Mouse (Mus musculus): ENCODE measurements at regions not wholly inside any gene's neighbourhood (a gene's known extent, or its start where the extent isn't known, plus 50 kb on each side); places are given as distances from the start of the nearest gene placed in this dataset.

DNA sequence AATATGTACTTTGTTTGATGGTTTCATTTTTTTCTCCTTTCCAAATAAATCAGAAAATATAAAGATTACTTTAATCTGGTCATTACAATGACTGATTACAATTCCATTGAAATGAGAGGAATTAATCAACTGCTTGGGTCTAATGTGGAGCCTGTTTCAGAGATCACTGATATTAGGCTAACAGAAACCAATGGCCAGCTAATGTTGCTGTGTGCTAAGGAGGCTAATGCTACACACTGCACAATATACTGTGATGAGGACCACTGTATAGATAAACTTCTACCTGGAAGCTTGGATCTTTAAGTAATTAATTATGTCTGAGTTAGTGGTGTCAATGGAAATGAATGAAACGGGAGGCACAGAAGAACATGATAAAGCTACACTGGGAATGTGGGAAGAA, 284.6 kb upstream of the Dab2 start:
- DNase-seq (ENCODE audit: low read depth, low spot score): no peak

DNA sequence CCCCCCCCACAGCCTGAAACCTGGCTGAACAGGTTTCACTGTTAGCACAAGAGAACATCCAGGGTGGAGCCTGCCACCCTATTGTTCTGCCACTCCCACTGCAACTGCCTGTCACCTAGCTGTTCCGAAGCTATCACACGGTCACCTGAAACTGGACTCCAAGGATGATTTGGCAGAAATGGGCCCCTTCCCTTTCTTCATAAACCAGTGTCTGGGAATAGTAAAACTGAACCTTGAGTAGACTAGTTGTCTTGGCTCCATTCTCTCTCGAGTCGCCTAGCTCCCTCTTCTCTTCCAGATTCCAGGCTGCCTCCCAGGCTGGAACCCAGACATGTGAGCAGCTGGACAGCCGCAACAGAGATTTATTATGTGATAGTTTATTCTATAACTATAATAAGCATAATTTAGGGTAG, 282.9 kb upstream of the Dab2 start:
- no peak for DNase-seq (ENCODE audit: low read depth, low spot score)

DNA sequence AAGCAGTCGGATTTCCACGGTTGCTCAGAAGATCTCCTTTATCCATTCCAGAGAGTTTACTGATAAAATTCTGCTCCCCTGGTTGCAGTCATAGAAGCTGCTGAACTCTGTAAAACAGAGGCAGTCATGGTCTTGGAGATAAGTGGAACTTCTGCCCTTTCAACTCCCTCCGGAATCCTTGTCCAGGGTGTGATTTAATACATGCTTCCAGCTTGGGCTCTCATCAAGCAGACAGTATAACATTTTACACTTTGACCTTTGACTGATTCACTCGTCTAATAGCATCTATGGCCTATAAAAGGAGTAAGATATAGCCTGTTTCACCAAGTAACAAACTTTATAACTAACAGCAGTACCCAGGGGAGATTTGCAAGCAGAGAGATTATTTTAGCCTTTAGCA, 274.0 kb upstream of the Dab2 start:
- no peak for DNase-seq (ENCODE audit: low read depth, low spot score)

DNA sequence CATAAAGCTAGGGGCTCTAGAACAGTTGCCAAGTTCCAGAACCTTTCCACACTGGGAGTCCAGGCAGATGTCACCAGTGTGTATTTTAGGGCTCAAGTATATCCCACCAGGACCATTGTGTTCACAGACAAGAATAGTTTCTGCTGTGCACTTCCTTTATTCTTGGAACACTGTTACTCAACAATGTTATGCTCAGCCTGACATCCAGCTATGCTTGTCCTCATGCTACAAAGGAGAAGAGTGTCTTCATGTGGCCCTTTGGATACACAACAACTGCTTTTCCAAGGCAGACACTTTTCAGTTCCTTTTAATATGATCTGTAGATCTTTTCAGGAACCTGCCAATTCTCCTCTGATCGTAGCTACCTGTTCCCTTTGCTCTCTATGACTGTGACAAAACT, 270.4 kb upstream of the Dab2 start:
- DNase-seq (ENCODE audit: low read depth, low spot score): no peak

DNA sequence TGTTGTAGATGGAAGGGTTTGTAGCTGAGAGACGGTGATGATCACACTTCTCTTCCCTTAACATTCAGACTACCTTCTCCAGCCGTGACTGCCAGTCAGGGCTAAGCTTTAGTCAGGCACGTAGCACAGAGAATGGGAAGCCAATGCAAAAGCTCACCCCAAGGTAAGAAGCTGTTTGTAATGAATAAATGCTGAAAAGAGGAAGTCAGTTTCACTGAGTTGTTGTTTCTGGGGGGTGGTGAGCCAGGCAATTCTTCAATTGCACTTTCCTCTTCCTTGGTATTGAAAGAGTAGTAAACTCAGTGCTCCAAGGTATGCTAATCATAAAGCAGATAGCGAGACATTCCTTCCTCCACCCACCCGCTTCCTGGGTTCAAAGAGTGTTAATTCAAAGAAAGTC, 269.2 kb upstream of the Dab2 start:
- DNase-seq (ENCODE audit: low read depth, low spot score): no peak

DNA sequence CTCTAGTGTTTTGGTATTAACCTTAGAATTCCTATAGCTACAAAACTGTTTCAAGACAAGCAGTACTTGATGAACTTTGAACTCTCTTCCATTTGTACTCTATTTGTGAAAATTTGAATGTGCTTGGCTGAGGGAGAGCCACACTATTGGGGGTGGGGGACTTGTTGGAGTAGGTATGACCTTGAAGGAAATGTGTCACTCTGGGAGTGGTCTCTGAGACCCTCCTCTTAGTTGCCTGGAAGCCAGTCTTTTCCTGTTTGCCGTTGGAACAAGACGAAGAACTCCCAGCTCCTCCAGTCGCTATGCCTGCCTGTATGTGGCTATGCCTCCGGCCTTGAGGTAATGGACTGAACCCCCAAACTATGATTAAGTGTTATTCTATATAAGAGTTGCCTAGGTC, 265.4 kb upstream of the Dab2 start:
- DNase-seq (ENCODE audit: low read depth, low spot score): no peak

DNA sequence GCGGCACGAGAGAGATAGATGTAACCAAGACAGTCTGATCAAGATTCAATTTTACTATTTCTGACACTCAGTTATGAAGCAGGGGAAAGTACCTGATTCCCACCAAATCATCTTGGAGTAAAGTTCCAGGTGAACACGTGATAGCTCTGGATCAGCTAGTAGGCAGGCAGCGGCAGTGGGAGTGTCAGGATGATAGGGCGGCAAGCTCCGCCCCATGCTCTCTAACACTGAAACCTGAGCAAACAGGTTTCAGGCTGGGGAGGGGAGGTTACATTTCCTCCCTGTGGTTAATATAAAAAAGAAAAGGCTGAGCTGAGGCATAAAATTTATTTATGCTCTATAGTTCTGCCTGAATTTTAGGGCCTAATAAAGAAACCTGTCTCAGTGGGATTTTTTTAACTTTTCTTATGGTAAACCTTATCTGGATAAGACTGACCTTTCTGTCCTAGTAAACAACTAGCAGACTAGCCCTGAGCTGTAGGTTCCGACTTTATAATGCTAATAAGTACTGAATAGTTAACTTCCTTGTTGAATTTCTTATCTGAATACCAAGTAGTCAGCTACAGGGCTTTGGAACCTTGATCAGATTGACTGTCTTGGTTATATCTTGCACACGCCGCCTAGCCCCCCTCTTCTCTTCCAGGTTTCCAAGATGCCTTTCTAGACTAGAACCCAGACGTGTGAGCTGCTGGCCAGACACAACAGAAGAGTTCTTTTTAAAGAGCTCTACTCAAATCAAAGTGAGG, 254.9 kb upstream of the Dab2 start:
- DNase-seq (ENCODE audit: low read depth, low spot score): no peak

DNA sequence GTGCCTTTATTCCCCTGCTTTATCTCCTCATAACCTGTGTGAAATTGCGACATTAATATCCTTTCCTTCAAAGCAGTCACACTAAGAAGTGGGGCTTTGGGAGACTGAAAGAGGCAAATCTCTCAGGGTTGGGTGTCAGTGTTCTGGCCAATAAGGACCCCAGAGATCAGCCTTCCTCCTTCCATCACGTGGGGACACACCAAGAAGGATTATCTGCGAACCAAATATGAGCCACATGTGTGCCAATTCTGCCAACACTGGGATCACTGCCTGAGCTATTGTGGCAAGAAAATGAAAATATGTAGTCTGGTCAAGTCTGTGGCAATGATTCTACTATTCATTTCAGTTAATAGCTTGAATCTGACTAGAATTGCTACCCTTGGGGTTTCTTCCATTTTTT, 243.9 kb upstream of the Dab2 start:
- DNase-seq (ENCODE audit: low read depth, low spot score): no peak

DNA sequence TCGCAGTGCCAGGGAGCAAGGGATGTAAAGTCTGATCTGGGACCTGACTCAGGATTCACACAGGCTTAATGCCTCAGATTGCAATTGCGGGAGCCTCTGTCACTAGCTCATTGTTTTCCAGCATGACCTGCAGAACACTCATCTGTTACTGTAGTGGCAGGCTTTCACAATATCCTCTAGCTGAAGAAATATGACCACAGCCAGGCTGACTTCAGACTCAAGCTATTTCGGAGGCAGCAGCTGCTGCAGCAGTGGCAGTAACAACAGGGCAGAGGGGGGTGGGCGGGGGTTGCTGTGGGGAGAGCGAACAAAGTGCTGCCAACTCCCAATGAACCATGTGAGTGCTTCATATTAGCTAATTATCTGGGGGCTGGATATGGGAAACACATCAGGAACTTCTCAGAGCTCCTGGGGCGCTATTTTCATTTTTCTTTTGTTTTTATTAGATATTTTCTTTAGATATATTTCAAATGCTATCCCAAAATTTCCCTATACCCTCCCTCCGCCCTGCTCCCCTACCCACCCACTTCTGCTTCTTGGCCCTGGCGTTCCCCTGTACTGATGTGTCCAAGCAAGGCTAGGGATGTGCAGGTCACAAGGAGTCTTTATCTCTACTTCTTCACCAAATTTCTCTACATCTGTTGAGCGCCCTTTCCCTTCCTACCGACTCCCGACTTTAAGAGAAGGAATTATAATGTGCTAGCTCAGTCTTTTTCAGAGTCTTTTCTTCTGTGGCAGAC, 242.5 kb upstream of the Dab2 start:
- DNase-seq (ENCODE audit: low read depth, low spot score): no peak

DNA sequence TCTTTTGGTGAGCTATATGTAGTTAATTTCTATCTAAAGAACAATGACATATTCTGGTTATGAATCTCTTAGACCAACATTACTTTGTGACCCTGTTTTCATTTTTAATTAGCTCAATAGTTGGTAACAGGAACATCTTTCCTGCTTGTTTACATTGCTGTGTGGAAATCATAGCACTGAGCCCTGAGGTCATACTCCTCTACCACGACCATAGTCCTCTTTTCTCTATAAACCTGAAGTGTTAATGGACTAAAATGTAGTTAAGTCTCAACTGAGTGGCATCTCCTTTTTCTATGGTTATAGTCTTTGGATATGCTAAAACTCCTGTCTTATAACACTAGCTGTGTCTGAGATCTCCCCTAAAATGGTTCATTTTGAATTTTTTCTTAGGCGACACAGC, 240.2 kb upstream of the Dab2 start:
- DNase-seq (ENCODE audit: low read depth, low spot score): no peak

DNA sequence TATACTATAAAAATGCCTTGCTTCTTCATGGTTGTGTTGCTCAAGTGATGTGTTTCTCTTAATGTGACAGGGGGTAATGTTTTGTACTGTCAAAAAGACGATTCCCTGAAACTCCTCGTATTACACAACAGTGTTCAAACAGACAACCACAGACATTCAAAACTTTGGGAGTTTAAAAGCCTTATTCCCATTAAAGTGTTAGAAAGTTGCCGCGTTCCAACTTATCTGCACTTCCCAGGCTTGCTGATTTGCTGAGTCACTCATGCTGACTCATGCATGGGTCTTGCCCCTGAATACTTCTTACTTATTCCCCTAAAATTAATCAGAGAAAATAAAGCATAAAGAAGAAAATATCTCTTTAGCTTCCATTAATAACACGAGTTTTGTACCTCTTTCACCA, 239.8 kb upstream of the Dab2 start:
- no peak for DNase-seq (ENCODE audit: low read depth, low spot score)

DNA sequence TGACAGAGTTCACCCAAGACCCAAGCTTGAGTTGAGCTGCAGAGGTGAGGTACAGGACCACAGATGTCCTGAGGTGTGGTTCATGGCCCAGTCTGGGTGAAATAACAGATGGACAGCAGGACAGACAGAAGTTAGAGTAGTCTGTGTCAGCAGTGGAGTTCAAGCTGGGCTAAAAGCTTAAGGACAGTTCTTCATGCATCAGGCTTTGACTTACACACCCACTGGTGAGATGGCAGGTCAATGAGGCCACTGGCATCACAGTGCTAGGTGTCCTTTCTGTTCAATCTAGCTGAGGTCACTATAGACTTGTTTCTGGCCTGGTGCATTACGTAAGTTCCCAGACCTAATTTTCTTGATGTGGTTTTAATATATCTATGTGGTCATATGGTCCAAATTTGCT, 238.9 kb upstream of the Dab2 start:
- no peak for DNase-seq (ENCODE audit: low read depth, low spot score)

DNA sequence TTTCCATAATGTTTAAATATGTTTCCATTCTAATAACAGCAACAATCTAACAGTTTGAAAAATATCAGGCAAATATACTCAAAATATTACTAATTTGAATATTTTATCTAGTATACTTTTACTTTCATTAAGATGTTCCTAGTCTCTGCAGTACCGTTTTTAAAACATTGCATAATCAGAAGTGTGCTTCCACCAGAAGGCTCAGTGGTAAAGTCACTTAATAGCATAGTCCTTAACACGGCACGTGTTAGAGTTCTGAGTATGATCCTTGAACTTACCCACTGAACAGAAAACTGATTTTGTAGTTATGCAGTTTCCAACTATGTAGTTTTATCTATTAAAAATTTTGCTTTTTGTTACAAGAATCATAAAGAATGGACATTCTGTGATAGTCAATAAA, 234.5 kb upstream of the Dab2 start:
- DNase-seq (ENCODE audit: low read depth, low spot score): no peak

DNA sequence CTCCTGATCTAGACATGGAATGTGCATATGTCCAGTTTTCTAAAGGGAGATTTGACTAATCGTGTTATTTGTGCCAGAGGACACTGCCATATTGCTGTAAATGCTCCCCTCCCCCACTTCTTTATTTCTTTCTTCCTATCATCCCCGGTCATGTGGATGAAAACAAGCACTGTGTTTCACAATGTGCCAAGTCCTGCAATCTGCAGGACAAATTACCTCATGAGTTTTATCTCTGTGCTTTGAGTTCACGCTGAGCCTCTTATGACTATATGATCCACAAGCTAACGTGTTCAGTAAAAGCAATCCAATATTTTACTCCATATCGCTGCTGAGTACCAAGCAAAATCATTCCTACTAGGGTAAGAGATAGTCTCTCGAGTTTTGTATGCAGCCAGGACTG, 232.2 kb upstream of the Dab2 start:
- no peak for DNase-seq (ENCODE audit: low read depth, low spot score)

DNA sequence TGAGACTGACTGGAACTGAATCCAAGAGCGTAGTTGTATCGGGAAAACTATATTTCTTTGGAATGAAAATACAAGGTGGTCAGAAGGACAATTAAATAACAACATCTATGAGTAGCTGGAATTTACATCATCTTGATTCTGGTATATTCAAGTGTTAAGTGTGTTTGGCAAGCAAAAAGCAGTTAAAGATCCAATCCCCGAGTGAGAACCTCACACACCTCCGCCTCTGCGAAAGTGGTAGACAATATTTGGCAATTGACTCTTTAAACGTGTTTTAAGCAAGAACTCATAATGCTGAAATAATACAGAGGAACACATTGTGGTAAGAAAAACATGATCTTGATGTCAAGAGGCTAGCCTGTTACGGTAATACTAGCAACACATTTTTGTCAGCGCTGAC, 231.2 kb upstream of the Dab2 start:
- DNase-seq (ENCODE audit: low read depth, low spot score): no peak

DNA sequence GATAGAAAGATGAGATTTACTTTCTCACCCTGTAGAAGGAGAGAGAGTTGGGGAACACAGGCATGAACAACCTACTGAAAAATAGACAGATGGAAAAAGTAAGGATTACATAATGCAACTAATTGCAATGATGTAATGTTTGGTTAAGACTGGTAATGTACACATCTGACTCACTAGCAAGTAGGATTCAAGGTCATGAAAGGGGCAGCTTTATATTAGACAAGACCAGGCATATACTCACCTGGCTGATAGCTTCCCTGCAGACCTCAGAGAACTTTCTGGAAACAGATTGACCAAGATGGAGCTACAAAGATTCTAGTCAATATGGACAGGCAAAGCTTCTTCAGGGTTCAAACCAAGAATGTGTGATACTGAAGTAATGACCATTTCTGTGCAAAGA, 227.7 kb upstream of the Dab2 start:
- DNase-seq (ENCODE audit: low read depth, low spot score): no peak

DNA sequence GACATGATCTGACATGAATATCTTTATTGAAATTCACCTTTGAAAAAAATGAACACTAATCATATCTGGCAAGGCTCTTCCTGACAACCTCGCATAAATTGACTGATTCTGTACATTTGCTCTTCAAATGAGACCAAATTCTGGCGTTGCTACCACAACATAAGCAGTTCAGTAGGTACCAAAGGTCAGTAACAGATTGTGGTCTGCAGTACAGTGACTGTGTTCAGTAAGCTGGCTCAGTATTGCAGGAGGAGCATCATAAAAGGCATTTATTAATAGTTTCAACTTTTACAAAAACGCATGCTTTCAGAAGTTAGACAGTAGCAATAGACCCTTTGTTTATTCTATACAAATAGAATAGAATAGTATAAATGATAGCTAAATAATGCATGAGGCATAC, 226.7 kb upstream of the Dab2 start:
- DNase-seq (ENCODE audit: low read depth, low spot score): no peak

DNA sequence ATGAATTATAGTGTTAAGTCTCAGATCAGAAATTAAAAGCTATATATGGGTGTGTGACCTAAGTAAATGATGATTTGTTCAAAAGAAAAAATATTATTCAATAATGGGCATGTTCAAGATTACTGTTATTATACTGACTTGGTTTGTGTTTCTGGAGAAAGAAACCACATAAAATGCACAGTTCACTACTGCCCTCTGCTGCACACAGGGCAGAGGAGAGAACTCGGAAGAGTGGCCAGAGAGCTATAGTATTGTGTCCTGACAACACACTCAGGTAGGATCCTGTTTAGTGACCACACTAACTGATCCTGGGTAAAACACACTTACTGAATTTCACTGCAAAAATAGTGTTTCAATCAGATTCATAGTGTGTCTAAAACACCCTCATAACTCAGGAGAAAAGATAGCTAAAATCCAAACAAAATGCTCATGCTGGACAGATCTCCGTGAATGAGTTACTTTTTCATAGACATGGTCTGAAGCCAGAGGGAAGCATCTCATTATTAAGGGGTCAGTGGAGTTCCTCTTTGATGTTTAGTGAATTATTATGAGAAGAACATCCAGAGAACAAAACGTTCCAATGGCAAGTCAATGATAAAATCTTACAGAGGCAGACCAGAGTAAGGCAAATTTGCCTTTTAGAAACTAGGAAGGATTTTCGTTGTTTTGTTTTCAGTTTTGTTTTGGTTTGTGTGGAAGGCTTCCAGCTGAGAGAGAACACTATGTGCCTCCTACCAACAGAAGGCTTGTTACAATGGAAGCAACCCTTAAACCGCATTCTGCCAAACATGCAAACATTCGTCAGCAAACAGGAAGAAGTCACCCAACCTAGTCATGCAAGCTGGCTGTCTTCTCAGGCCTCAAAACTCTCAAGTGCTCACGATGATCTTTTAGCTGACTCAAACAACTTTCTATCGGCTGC, 218.6 kb upstream of the Dab2 start:
- peak; percentile 45 for DNase-seq (ENCODE audit: low read depth, low spot score)

DNA sequence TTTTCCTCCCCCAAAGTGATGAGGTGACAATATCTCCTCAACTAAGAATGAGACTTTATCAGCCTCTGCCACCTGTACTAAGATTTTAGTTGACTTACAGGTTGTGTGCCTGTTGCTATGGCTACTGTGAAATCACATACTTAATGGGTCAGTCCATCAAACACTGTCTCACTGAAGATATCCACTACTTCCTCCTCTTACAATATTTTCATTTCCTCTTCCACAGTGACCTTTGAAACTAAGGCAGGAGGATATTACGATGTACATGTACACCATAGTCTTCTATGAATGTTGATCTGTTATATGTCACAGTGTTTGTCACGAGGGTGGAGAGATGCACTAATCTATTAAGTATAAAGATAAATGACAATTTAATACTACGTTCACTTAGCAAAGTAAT, 212.4 kb upstream of the Dab2 start:
- no peak for DNase-seq (ENCODE audit: low read depth, low spot score)

DNA sequence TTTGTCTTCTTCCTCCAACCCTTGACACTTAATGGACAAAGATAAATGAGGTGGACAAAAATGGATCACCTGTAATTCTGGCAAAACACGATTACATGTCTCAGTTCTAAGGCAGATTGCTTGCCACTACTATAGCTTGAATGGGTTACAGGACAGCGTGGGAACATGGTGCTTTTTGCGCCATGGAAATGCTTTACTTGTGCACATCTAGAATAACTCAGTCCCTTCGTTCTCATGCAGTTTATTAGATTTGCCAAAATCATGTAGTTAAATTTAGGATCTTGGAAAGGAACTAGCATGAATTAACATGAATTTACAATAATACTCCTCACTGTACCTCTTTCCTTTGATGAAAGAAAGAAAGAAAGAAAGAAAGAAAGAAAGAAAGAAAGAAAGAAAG, 211.1 kb upstream of the Dab2 start:
- DNase-seq (ENCODE audit: low read depth, low spot score): no peak

DNA sequence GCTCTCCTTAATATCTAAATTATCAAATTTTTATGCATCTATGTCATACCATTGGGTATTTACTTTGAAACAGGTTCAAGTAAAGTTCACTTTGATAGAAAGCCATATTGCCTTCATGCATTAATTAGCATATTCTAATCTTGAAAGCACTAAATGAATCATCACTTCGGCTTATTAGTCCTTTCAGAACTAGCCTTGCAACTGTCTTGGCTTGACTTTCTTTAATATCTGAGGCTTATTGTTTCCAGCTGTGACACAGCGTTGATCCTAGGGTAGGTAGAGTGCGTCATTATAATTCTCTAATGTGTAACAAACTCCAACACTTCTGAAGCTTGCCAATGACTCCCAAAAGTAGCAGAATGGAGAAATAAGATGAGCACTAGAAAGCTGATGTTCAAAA, 169.9 kb upstream of the Dab2 start:
- DNase-seq (ENCODE audit: low read depth, low spot score): peak; percentile 18

DNA sequence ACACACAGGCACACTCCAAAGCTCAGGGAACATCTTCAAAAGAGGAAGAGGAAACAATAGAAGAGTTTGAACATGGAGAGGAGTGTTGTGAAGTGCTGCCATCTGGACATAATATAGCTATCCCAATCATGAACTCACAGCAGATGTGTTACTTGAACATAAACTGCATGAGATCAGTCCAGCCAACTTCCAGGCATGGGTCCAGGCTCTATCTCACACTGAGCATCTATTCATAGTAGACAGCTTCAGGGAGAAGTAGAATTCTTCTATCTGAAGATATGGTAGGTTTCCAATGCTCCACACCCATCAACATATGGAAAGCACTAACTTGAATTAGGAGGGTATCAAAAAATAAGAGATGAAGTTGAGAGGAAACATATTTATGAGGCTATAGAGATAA, 167.4 kb upstream of the Dab2 start:
- no peak for DNase-seq (ENCODE audit: low read depth, low spot score)

DNA sequence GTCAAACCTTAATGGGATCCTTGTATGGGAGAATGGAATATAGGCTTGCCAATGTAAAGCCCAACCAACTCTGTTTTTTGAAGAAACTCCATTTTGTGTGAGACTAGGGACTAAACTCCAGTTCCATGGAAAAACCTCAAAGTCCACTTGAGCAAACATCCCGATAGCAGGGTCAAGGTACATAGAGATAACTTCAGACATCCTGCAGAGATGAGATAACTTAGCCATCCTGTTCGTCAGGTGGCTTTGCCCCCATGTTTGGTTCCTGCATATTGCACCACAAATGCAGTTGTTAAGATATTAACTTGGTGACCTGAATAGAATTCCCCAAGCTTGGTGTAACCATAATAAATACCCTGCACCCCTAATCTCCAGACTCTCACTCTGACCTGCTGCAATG, 154.5 kb upstream of the Dab2 start:
- no peak for DNase-seq (ENCODE audit: low read depth, low spot score)

Measured in CD4-positive helper T cell, adult 2 months (primary cell).